Mouse (Mus musculus) kidney, adult 18-20 months (tissue): ENCODE results near the gene Rbm20.

ENCODE experiments used
- DNase-seq: peaks from one replicate; pipeline ENCODE4 v3.0.0; 2021

Gene Rbm20

GRCm38 (mm10) chr19:53671432-53671831 lies 5.7 kb upstream of the Rbm20 start:
- no peak for DNase-seq

GRCm38 (mm10) chr19:53674131-53674925 lies 2.8 kb upstream of the Rbm20 start:
- no peak for DNase-seq

- no peak for DNase-seq
Measured at GRCm38 (mm10) chr19:53676228-53676627, 878 bp upstream of the Rbm20 start.

- DNase-seq: no peak
Measured at GRCm38 (mm10) chr19:53679194-53679593, 2.1 kb downstream of the Rbm20 start.

- no peak for DNase-seq
Measured at GRCm38 (mm10) chr19:53679981-53680380, 2.9 kb downstream of the Rbm20 start.

GRCm38 (mm10) chr19:53682427-53682826 lies 5.3 kb downstream of the Rbm20 start:
- no peak for DNase-seq

GRCm38 (mm10) chr19:53687592-53687991 lies 10.5 kb downstream of the Rbm20 start:
- no peak for DNase-seq

- no peak for DNase-seq
Measured at GRCm38 (mm10) chr19:53690816-53691215, 13.7 kb downstream of the Rbm20 start.

- DNase-seq: no peak
Measured at GRCm38 (mm10) chr19:53694020-53694419, 16.9 kb downstream of the Rbm20 start.

- DNase-seq: no peak
Measured at GRCm38 (mm10) chr19:53696079-53696478, 19.0 kb downstream of the Rbm20 start.

- DNase-seq: no peak
Measured at GRCm38 (mm10) chr19:53696655-53697054, 19.5 kb downstream of the Rbm20 start.

GRCm38 (mm10) chr19:53697376-53698126 lies 20.4 kb downstream of the Rbm20 start:
- no peak for DNase-seq

- no peak for DNase-seq
Measured at GRCm38 (mm10) chr19:53699671-53700070, 22.6 kb downstream of the Rbm20 start.

- no peak for DNase-seq
Measured at GRCm38 (mm10) chr19:53701434-53701833, 24.3 kb downstream of the Rbm20 start.

GRCm38 (mm10) chr19:53704895-53705823 lies 28.1 kb downstream of the Rbm20 start:
- peak; percentile 69 for DNase-seq

- DNase-seq: no peak
Measured at GRCm38 (mm10) chr19:53708401-53708800, 31.3 kb downstream of the Rbm20 start.

GRCm38 (mm10) chr19:53710861-53711260 lies 33.8 kb downstream of the Rbm20 start:
- DNase-seq: no peak

- no peak for DNase-seq
Measured at GRCm38 (mm10) chr19:53711261-53711890, 34.3 kb downstream of the Rbm20 start.

GRCm38 (mm10) chr19:53712297-53713025 lies 35.4 kb downstream of the Rbm20 start:
- no peak for DNase-seq

GRCm38 (mm10) chr19:53713364-53713763 lies 36.3 kb downstream of the Rbm20 start:
- no peak for DNase-seq

- DNase-seq: no peak
Measured at GRCm38 (mm10) chr19:53716469-53716868, 39.4 kb downstream of the Rbm20 start.

GRCm38 (mm10) chr19:53717364-53717763 lies 40.3 kb downstream of the Rbm20 start:
- no peak for DNase-seq
